Mouse (Mus musculus) thymus, postnatal 0 days (tissue): ENCODE data around the gene Pkp1. TPM values are rescaled to one million over a fixed set of nuclear protein-coding genes. Genes with fewer than 3 reads are reported as not detected.

Experiments
- DNase-seq: peaks from one replicate; pipeline ENCODE4 v3.0.0-alpha.2; 2015; ENCODE audit warnings: low spot score
- polyA plus RNA-seq: library from polyadenylated mRNA; unstranded; fragments of >200 nt; fragmentation: Nextera tagmentation; extraction: Ambion mirVana; gene quantifications from 2 replicates; pipeline ENCODE4 v1.2.1, GENCODE M21; 2015

The Pkp1 gene
- polyA plus RNA-seq, result 6.5 and 7.3 TPM in 2 replicates

- no peak for DNase-seq
Measured at GRCm38 (mm10) chr1:135918644-135919407, at the start of gene Pkp1. Gene Pkp1, minus strand, starts transcription at chr1:135919207.

GRCm38 (mm10) chr1:135967739-135968138 is 48.7 kb upstream of the Pkp1 start:
- DNase-seq, result no peak

GRCm38 (mm10) chr1:135964561-135964960 is 45.6 kb upstream of the Pkp1 start:
- DNase-seq, result no peak

- DNase-seq, result no peak
Measured at GRCm38 (mm10) chr1:135963177-135963576, 44.2 kb upstream of the Pkp1 start.

- peak; percentile 42 for DNase-seq
Measured at GRCm38 (mm10) chr1:135958483-135958882, 39.5 kb upstream of the Pkp1 start.

GRCm38 (mm10) chr1:135948871-135949270 is 29.9 kb upstream of the Pkp1 start:
- DNase-seq, result no peak

GRCm38 (mm10) chr1:135946247-135946646 is 27.2 kb upstream of the Pkp1 start:
- DNase-seq, result no peak

- peak; percentile 64 for DNase-seq
Measured at GRCm38 (mm10) chr1:135945711-135946110, 26.7 kb upstream of the Pkp1 start.

GRCm38 (mm10) chr1:135944526-135945259 is 25.7 kb upstream of the Pkp1 start:
- DNase-seq, result peak; percentile 67

- no peak for DNase-seq
Measured at GRCm38 (mm10) chr1:135943713-135944112, 24.7 kb upstream of the Pkp1 start.

- no peak for DNase-seq
Measured at GRCm38 (mm10) chr1:135942116-135942515, 23.1 kb upstream of the Pkp1 start.

- DNase-seq, result no peak
Measured at GRCm38 (mm10) chr1:135941259-135942006, 22.4 kb upstream of the Pkp1 start.

- no peak for DNase-seq
Measured at GRCm38 (mm10) chr1:135936091-135936490, 17.1 kb upstream of the Pkp1 start.

- no peak for DNase-seq
Measured at GRCm38 (mm10) chr1:135933704-135934293, 14.8 kb upstream of the Pkp1 start.

GRCm38 (mm10) chr1:135929876-135930275 is 10.9 kb upstream of the Pkp1 start:
- no peak for DNase-seq

- DNase-seq, result no peak
Measured at GRCm38 (mm10) chr1:135925848-135926247, 6.8 kb upstream of the Pkp1 start.

GRCm38 (mm10) chr1:135924377-135924994 is 5.5 kb upstream of the Pkp1 start:
- DNase-seq, result no peak

GRCm38 (mm10) chr1:135923229-135923628 is 4.2 kb upstream of the Pkp1 start:
- no peak for DNase-seq

- no peak for DNase-seq
Measured at GRCm38 (mm10) chr1:135917206-135917605, 1.8 kb downstream of the Pkp1 start.

- no peak for DNase-seq
Measured at GRCm38 (mm10) chr1:135916486-135917058, 2.4 kb downstream of the Pkp1 start.

GRCm38 (mm10) chr1:135913657-135914056 is 5.3 kb downstream of the Pkp1 start:
- DNase-seq, result no peak
